Mouse (Mus musculus) hindbrain, embryonic 14.5 days (tissue): ENCODE results near the gene Olfr790. TPM values are rescaled to one million over a fixed set of nuclear protein-coding genes. Genes with fewer than 3 reads are reported as not detected.

ENCODE experiments used
- ATAC-seq: fragments of 200-750 bp; cut with Nextera tagmentation; 2 replicates; pipeline ENCODE4 v1.8.0; 2017; ENCODE audit warnings: moderate number of reproducible peaks, mild to moderate bottlenecking, moderate TSS enrichment, moderate library complexity; ENCODE audit not compliant: low FRiP score
- DNase-seq: peaks from one replicate; pipeline ENCODE4 v3.0.0-alpha.2; 2015; ENCODE audit warnings: low spot score
- H3K27ac ChIP-seq: fragments of 300-500 bp; sonication (generic); 2 replicates; pipeline ENCODE4 v1.5.1; 2014; ENCODE audit warnings: mild to moderate bottlenecking, moderate library complexity
- H3K27me3 ChIP-seq: fragments of 300-500 bp; sonication (generic); 2 replicates; pipeline ENCODE4 v1.6.1; 2014; ENCODE audit warnings: mild to moderate bottlenecking, low read length, mixed read lengths; ENCODE audit not compliant: control insufficient read depth, insufficient read depth
- H3K36me3 ChIP-seq: fragments of 300-500 bp; sonication (generic); replicated peaks from 2 replicates; pipeline ENCODE4 v1.6.1; 2014; ENCODE audit not compliant: control insufficient read depth, insufficient read depth
- H3K4me1 ChIP-seq: fragments of 300-500 bp; sonication (generic); replicated peaks from 2 replicates; pipeline ENCODE4 v1.6.1; 2014; ENCODE audit warnings: antibody characterized with exemption, low read length, mixed read lengths; ENCODE audit not compliant: control insufficient read depth, insufficient read depth
- H3K4me2 ChIP-seq: fragments of 300-500 bp; sonication (generic); replicated peaks from 2 replicates; pipeline ENCODE4 v1.6.1; 2014; ENCODE audit warnings: mild to moderate bottlenecking, moderate library complexity
- H3K4me3 ChIP-seq: fragments of 300-500 bp; sonication (generic); replicated peaks from 2 replicates; pipeline ENCODE4 v1.5.1; 2014; ENCODE audit warnings: mild to moderate bottlenecking, low read length
- H3K9ac ChIP-seq: fragments of 300-500 bp; sonication (generic); 2 replicates; pipeline ENCODE4 v1.6.1; 2014
- H3K9me3 ChIP-seq: fragments of 300-500 bp; sonication (generic); 2 replicates; pipeline ENCODE4 v1.6.1; 2016; ENCODE audit warnings: low read length; ENCODE audit not compliant: control insufficient read depth
- WGBS: fragments of 180-500 bp; shearing (Covaris S2); extraction: QIAGEN DNeasy Blood & Tissue Kit; methylation state at CpG from one replicate; pipeline ENCODE4 v1.1.7; 2014; 5-methylcytosine and 5-hydroxymethylcytosine counted together
- polyA plus RNA-seq: library from polyadenylated mRNA; unstranded; fragments of >200 nt; fragmentation: Nextera tagmentation; extraction: Ambion mirVana; gene quantifications from 2 replicates; pipeline ENCODE4 v1.2.1, GENCODE M21; 2014

The Olfr790 gene
- not detected in 2 replicates for polyA plus RNA-seq

- Histone ChIP-seq H3K4me3 (no peak within 1 kb of the TSS), H3K4me2 (no peak within 1 kb of the TSS), H3K9ac (no peak within 1 kb of the TSS), H3K9me3 (no peaks in the 10 kb centered on the region), H3K4me1 (no peaks in the 10 kb centered on the region), H3K36me3 (no peaks in the 10 kb centered on the region), H3K27ac (no peak within 1 kb of the TSS), H3K27me3 (no peaks in the 10 kb centered on the region)
- ATAC-seq (no peak), DNase-seq (no peak)
These were observed at the start of gene Olfr790 for GRCm38 (mm10) chr10:129498192-129498591. Olfr790 (plus strand) TSS chr10:129498492.

GRCm38 (mm10) chr10:129461562-129461961 lies 36.7 kb upstream of the Olfr790 start, which contains the start of gene Olfr787:
Olfr787 (plus strand) TSS chr10:129461862.
- H3K36me3 ChIP-seq: no peaks in the 10 kb centered on the region
- no peak within 1 kb of the TSS for H3K4me2 ChIP-seq
- no peak for ATAC-seq
- H3K4me3 ChIP-seq: no peak within 1 kb of the TSS
- no peak within 1 kb of the TSS for H3K9ac ChIP-seq
- no peaks in the 10 kb centered on the region for H3K4me1 ChIP-seq
- no peaks in the 10 kb centered on the region for H3K9me3 ChIP-seq
- no peak within 1 kb of the TSS for H3K27ac ChIP-seq
- H3K27me3 ChIP-seq: no peaks in the 10 kb centered on the region
- DNase-seq: no peak
- 88% methylated on average over 3 of the region's 3 CpGs for WGBS

DNA sequence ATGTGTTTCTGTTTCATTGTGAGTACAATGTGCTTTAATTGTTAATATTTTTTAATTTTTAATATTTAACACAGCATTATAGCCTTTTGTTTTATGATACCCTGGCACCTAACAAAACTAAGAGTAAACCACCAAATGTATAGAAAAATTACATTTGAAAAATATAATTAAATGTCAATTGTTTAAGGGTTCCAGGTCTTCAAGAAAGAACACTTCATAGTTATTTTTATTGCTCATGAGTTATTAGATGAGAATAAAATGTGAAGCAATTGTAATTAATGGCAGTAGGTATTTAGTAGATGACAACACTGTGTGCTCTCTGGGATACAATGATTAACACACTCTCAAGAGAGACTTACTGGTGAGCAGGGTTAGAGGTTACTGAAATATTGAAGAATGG lies 27.6 kb upstream of the Olfr790 start, which contains the start of gene Olfr788:
TSS of gene Olfr788 (plus strand) at position 301 of the 400 bp plus-strand sequence.
- no peak within 1 kb of the TSS for H3K4me3 ChIP-seq
- H3K9ac ChIP-seq: no peak within 1 kb of the TSS
- H3K27me3 ChIP-seq: no peaks in the 10 kb centered on the region
- no peak within 1 kb of the TSS for H3K27ac ChIP-seq
- DNase-seq (no peak), ATAC-seq (no peak)
- H3K4me1 ChIP-seq: no peaks in the 10 kb centered on the region
- no peak within 1 kb of the TSS for H3K4me2 ChIP-seq
- H3K9me3 ChIP-seq: no peaks in the 10 kb centered on the region
- no peaks in the 10 kb centered on the region for H3K36me3 ChIP-seq

DNA sequence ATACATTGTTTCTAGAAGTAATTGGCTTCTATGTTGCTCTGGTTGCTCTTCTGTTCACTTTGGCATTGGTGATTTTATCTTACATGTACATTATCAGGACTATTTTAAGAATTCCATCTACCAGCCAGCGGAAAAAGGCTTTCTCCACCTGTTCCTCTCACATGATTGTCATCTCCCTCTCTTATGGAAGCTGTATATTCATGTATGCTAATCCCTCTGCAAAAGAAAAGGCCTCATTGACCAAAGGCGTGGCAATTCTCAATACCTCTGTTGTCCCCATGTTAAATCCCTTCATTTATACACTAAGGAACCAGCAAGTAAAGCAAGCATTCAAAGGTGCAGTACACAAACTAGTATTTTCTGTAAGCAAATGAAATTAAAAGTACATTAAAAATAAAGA lies 25.0 kb upstream of the Olfr790 start:
- H3K9me3 ChIP-seq: no peaks in the 10 kb centered on the region
- WGBS: 68% methylated on average over 2 of the region's 2 CpGs
- H3K27me3 ChIP-seq: no peaks in the 10 kb centered on the region
- no peak overlapping the region for H3K4me2 ChIP-seq
- H3K9ac ChIP-seq: no peak overlapping the region
- H3K4me1 ChIP-seq: no peaks in the 10 kb centered on the region
- no peaks in the 10 kb centered on the region for H3K36me3 ChIP-seq
- ATAC-seq: no peak
- no peak for DNase-seq
- no peak overlapping the region for H3K4me3 ChIP-seq
- H3K27ac ChIP-seq: no peak overlapping the region

DNA sequence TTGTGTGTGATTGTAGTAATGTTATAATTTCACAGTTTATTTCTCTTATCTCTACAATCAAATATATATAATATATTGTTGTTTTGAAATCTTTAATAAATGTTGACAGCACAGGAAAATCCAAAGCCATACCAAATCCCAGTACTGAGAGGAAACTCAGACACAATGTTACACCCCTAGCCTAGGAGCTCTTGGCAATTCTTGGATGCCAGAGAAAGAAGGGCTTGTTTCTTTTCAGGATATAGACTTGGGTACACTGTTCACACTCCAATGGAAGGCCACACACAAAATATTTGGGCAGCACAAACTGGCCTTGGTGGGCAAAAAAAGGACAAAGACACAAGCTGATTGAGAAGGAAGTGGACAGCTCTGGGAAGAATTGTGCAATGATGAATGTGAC lies 24.6 kb upstream of the Olfr790 start:
- Histone ChIP-seq H3K4me1 (no peaks in the 10 kb centered on the region), H3K4me3 (no peak overlapping the region), H3K27ac (no peak overlapping the region), H3K27me3 (no peaks in the 10 kb centered on the region), H3K9ac (no peak overlapping the region), H3K4me2 (no peak overlapping the region), H3K9me3 (no peaks in the 10 kb centered on the region), H3K36me3 (no peaks in the 10 kb centered on the region)
- ATAC-seq (no peak), DNase-seq (no peak)

DNA sequence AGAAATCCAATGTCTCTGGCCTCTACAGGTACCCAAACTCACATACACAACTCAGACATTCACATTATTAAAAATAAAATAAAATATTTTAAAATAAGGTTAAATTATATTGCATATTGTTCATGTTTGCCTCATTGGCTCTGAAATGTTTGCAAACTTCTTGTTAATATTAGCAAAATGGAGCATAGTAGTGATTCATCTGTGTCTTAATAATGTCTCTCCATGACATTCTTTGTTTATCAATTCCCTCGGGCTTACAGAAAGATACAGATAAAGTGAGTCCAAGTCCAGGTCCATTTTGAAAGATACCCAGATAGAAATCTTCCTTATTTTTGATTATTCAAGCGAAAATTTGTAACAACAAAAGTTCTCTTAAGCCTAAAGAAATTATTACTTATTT lies 13.8 kb upstream of the Olfr790 start, which contains the start of gene Olfr789:
TSS of gene Olfr789 (plus strand) at position 301 of the 400 bp plus-strand sequence.
- no peak for DNase-seq
- no peak within 1 kb of the TSS for H3K27ac ChIP-seq
- ATAC-seq: no peak
- H3K4me2 ChIP-seq: no peak within 1 kb of the TSS
- no peaks in the 10 kb centered on the region for H3K4me1 ChIP-seq
- H3K4me3 ChIP-seq: no peak within 1 kb of the TSS
- WGBS: 77% methylated on average over 2 of the region's 2 CpGs
- no peaks in the 10 kb centered on the region for H3K27me3 ChIP-seq
- no peaks in the 10 kb centered on the region for H3K36me3 ChIP-seq
- no peak within 1 kb of the TSS for H3K9ac ChIP-seq
- H3K9me3 ChIP-seq: no peaks in the 10 kb centered on the region

GRCm38 (mm10) chr10:129490101-129490500 lies 8.2 kb upstream of the Olfr790 start:
- Histone ChIP-seq H3K4me3 (no peak overlapping the region), H3K36me3 (no peaks in the 10 kb centered on the region), H3K4me2 (no peak overlapping the region), H3K9ac (no peak overlapping the region), H3K4me1 (no peaks in the 10 kb centered on the region), H3K27me3 (no peaks in the 10 kb centered on the region), H3K9me3 (no peaks in the 10 kb centered on the region), H3K27ac (no peak overlapping the region)
- DNase-seq (no peak), ATAC-seq (no peak)
- WGBS: 81% methylated on average over 2 of the region's 2 CpGs

DNA sequence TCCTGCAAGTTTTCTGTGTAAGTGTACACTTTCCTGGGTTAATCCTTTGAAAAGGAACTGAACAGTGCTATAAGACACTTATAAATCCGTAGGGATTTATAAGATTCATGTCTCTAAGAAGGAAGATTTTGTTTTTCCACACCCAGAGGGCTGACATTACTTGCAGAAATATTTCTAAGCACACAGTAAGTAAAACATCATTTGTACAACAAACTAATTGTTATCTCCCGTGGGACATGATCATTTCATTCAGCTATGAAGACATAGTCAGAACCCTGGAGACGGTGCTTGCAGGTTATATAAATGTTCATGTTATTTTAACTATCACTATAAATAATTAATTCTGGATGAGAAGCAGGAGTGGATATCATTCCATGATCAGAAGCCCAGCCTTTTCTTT lies 23.2 kb downstream of the Olfr790 start, which contains the start of gene Olfr791:
TSS of gene Olfr791 (plus strand) at position 301 of the 400 bp plus-strand sequence.
- Histone ChIP-seq H3K27ac (no peak within 1 kb of the TSS), H3K9me3 (no peaks in the 10 kb centered on the region), H3K27me3 (no peaks in the 10 kb centered on the region), H3K4me2 (no peak within 1 kb of the TSS), H3K4me3 (no peak within 1 kb of the TSS), H3K36me3 (no peaks in the 10 kb centered on the region), H3K9ac (no peak within 1 kb of the TSS), H3K4me1 (no peaks in the 10 kb centered on the region)
- WGBS: 75% methylated on average over 3 of the region's 3 CpGs
- DNase-seq (no peak), ATAC-seq (no peak)

DNA sequence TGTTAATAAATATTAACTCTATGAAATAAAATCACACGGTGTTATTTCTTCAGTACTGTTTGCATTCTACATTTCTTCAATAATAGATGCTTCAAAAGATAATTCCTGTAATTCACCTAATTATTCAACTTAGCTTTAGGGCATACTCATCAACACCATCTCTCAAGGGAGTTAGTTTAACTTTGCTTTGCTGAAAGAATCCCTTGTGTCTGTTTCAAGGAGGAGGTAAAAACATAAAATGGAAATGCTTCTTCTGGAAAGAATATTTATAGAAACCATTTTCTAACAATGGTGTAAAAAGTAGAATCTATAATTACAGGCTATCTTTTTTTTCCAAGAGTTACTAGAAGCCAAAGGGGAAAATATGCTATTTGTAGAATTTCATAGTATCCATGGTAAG lies 40.6 kb downstream of the Olfr790 start, which contains the start of gene Olfr792:
TSS of gene Olfr792 (plus strand) at position 301 of the 400 bp plus-strand sequence.
- Histone ChIP-seq H3K9ac (no peak within 1 kb of the TSS), H3K27me3 (no peaks in the 10 kb centered on the region), H3K27ac (no peak within 1 kb of the TSS), H3K36me3 (no peaks in the 10 kb centered on the region), H3K9me3 (peaks cover 7% of the 10 kb centered on the region), H3K4me3 (no peak within 1 kb of the TSS), H3K4me1 (no peaks in the 10 kb centered on the region), H3K4me2 (no peak within 1 kb of the TSS)
- ATAC-seq (no peak), DNase-seq (no peak)
- 61% methylated on average over 1 of the region's 1 CpGs for WGBS

GRCm38 (mm10) chr10:129549354-129549753 lies 51.1 kb downstream of the Olfr790 start:
- WGBS: 67% methylated on average over 1 of the region's 1 CpGs
- ATAC-seq: no peak
- Histone ChIP-seq H3K27ac (no peak overlapping the region), H3K9ac (no peak overlapping the region), H3K36me3 (no peaks in the 10 kb centered on the region), H3K4me1 (no peaks in the 10 kb centered on the region), H3K4me2 (no peak overlapping the region), H3K9me3 (peaks cover 2% of the 10 kb centered on the region; the same call in 1 of the 2 replicates), H3K4me3 (no peak overlapping the region), H3K27me3 (no peaks in the 10 kb centered on the region)
- no peak for DNase-seq
